Mouse (Mus musculus): ENCODE measurements at regions not wholly inside any gene's neighbourhood (a gene's known extent, or its start where the extent isn't known, plus 50 kb on each side); places are given as distances from the start of the nearest gene placed in this dataset.

DNA sequence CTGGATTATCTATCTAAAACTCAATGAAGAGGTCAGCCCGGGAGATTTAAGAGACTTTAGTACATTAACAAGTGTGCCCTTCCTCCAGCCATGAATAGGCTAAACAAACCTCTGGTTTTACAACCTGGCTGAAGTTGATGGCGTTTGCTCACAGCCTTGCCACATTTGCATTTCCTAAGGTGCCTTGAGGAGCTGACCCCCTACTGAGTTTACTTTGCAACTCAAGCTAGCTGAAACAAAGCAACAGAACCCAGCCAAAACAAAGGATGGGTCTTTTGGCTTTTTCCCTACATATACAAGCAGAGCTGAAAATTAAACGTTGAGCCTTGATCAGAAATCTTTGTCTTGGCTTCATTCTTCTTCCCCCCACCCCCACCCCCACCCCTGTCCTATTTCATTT lies 51.7 kb upstream of the Hpf1 start:
- DNase-seq (ENCODE audit: low spot score in 2 of 2): no peak

Measured in left cerebral cortex, adult 18-20 months (tissue).